Mouse (Mus musculus): ENCODE results near the gene Mphosph8.

The Mphosph8 gene

GRCm38 (mm10) chr14:56667969-56668802, at the start of gene Mphosph8:
TSS of gene Mphosph8 (plus strand) at chr14:56668248.
- DNase-seq = peak; percentile 99 to 100

GRCm38 (mm10) chr14:56620425-56620824, 47.6 kb upstream of the Mphosph8 start:
- no peak for DNase-seq

GRCm38 (mm10) chr14:56626202-56626601, 41.8 kb upstream of the Mphosph8 start:
- no peak for DNase-seq

- no peak for DNase-seq
Measured at GRCm38 (mm10) chr14:56628336-56628735, 39.7 kb upstream of the Mphosph8 start.

- no peak for DNase-seq
Measured at GRCm38 (mm10) chr14:56631109-56631508, 36.9 kb upstream of the Mphosph8 start.

GRCm38 (mm10) chr14:56647206-56647605, 20.8 kb upstream of the Mphosph8 start:
- DNase-seq = no peak

GRCm38 (mm10) chr14:56649448-56649847, 18.6 kb upstream of the Mphosph8 start:
- DNase-seq = no peak

GRCm38 (mm10) chr14:56665651-56666050, 2.4 kb upstream of the Mphosph8 start:
- no peak for DNase-seq

- DNase-seq = no peak
Measured at GRCm38 (mm10) chr14:56666909-56667308, 1.1 kb upstream of the Mphosph8 start.

GRCm38 (mm10) chr14:56669046-56669620, 1.1 kb downstream of the Mphosph8 start:
- no peak for DNase-seq

- DNase-seq = peak in 1 of 2 experiments; percentile 41
Measured at GRCm38 (mm10) chr14:56685426-56685825, 17.4 kb downstream of the Mphosph8 start.

- DNase-seq = no peak
Measured at GRCm38 (mm10) chr14:56689116-56689515, 21.1 kb downstream of the Mphosph8 start.

GRCm38 (mm10) chr14:56689766-56690165, 21.7 kb downstream of the Mphosph8 start:
- no peak for DNase-seq

GRCm38 (mm10) chr14:56695495-56695894, 27.4 kb downstream of the Mphosph8 start:
- no peak for DNase-seq

- no peak for DNase-seq
Measured at GRCm38 (mm10) chr14:56697836-56698235, 29.8 kb downstream of the Mphosph8 start.

- DNase-seq = no peak
Measured at GRCm38 (mm10) chr14:56702644-56703043, 34.6 kb downstream of the Mphosph8 start.

- no peak for DNase-seq
Measured at GRCm38 (mm10) chr14:56705687-56706086, 37.6 kb downstream of the Mphosph8 start.

- no peak for DNase-seq
Measured at GRCm38 (mm10) chr14:56726493-56726892, 58.4 kb downstream of the Mphosph8 start.

GRCm38 (mm10) chr14:56740175-56740574, 72.1 kb downstream of the Mphosph8 start:
- no peak for DNase-seq
